Mouse (Mus musculus) embryonic fibroblast, embryonic 13.5 days (primary cell): ENCODE data around the gene Hsd11b2. TPM values are rescaled to one million over a fixed set of nuclear protein-coding genes. Genes with fewer than 3 reads are reported as not detected.

Experiments
- H3K27ac ChIP-seq: 2 replicates; pipeline ENCODE4 v1.5.1; 2012; ENCODE audit warnings: low read length, control low read depth, inconsistent platforms; ENCODE audit not compliant: insufficient read depth
- H3K4me1 ChIP-seq: 2 replicates; pipeline ENCODE4 v1.6.1; 2011; ENCODE audit warnings: low read length; ENCODE audit not compliant: control insufficient read depth, insufficient read depth
- H3K4me3 ChIP-seq: 2 replicates; pipeline ENCODE4 v1.5.1; 2011; ENCODE audit warnings: mild to moderate bottlenecking, control low read depth, low read length; ENCODE audit not compliant: insufficient read depth
- CTCF ChIP-seq: IDR thresholded peaks from 2 replicates; pipeline ENCODE4 v1.5.1; 2011; ENCODE audit warnings: mild to moderate bottlenecking, control low read depth, low read length, moderate library complexity, borderline replicate concordance; ENCODE audit not compliant: insufficient read depth
- POLR2A ChIP-seq: IDR thresholded peaks from 2 replicates; pipeline ENCODE4 v1.6.1; 2011; ENCODE audit warnings: low read depth, mild to moderate bottlenecking, control low read depth, low read length, moderate library complexity
- polyA plus RNA-seq: library from polyadenylated mRNA; stranded (reverse); fragments of >200 nt; gene quantifications from 2 replicates; pipeline ENCODE4 v1.2.4, GENCODE M21; 2011; ENCODE audit warnings: low read depth; ENCODE audit not compliant: missing spikeins, insufficient read length

The Hsd11b2 gene
- polyA plus RNA-seq, 1 experiment, result 0.28 TPM

GRCm38 (mm10) chr8:105536546-105536945 is 18.0 kb downstream of the Hsd11b2 start:
- 0 out of 2 replicates have a peak, but pooled peaks cover 2% of the 10 kb centered on the region for H3K4me1 ChIP-seq
- no peak for TF ChIP-seq POLR2A
- TF ChIP-seq CTCF, result no peak
- H3K27ac ChIP-seq, result no peak overlapping the region
- H3K4me3 ChIP-seq, result no peak overlapping the region

- TF ChIP-seq POLR2A (no peak), CTCF (no peak)
- Histone ChIP-seq H3K27ac (no peak overlapping the region), H3K4me3 (no peak overlapping the region), H3K4me1 (0 out of 2 replicates have a peak, but pooled peaks cover 2% of the 10 kb centered on the region)
Measured at GRCm38 (mm10) chr8:105537011-105537677, 18.6 kb downstream of the Hsd11b2 start.

GRCm38 (mm10) chr8:105538940-105539339 is 20.4 kb downstream of the Hsd11b2 start:
- TF ChIP-seq POLR2A, result no peak
- TF ChIP-seq CTCF, result no peak
- H3K27ac ChIP-seq, result no peak overlapping the region
- peaks cover 5% of the 10 kb centered on the region; the same call in 1 of the 2 replicates for H3K4me1 ChIP-seq
- H3K4me3 ChIP-seq, result no peak overlapping the region

GRCm38 (mm10) chr8:105542032-105542656 is 23.6 kb downstream of the Hsd11b2 start:
- H3K4me1 ChIP-seq, result peaks cover 21% of the 10 kb centered on the region
- TF ChIP-seq CTCF, result no peak
- TF ChIP-seq POLR2A, result no peak
- no peak overlapping the region for H3K27ac ChIP-seq
- no peak overlapping the region for H3K4me3 ChIP-seq

- no peak for TF ChIP-seq CTCF
- no peak for TF ChIP-seq POLR2A
- Histone ChIP-seq H3K27ac (no peak overlapping the region), H3K4me3 (no peak overlapping the region), H3K4me1 (peaks cover 23% of the 10 kb centered on the region)
Measured at GRCm38 (mm10) chr8:105542808-105543207, 24.3 kb downstream of the Hsd11b2 start.

GRCm38 (mm10) chr8:105543703-105544102 is 25.1 kb downstream of the Hsd11b2 start:
- no peak overlapping the region for H3K4me3 ChIP-seq
- no peak overlapping the region for H3K27ac ChIP-seq
- TF ChIP-seq POLR2A (no peak), CTCF (no peak)
- H3K4me1 ChIP-seq, result peaks cover 23% of the 10 kb centered on the region

GRCm38 (mm10) chr8:105544544-105545205 is 26.1 kb downstream of the Hsd11b2 start:
- H3K4me1 ChIP-seq, result peaks cover 23% of the 10 kb centered on the region
- TF ChIP-seq CTCF (no peak), POLR2A (no peak)
- no peak overlapping the region for H3K4me3 ChIP-seq
- no peak overlapping the region for H3K27ac ChIP-seq

GRCm38 (mm10) chr8:105545249-105545648 is 26.7 kb downstream of the Hsd11b2 start:
- no peak overlapping the region for H3K27ac ChIP-seq
- no peak for TF ChIP-seq POLR2A
- no peak for TF ChIP-seq CTCF
- H3K4me1 ChIP-seq, result peaks cover 23% of the 10 kb centered on the region
- H3K4me3 ChIP-seq, result no peak overlapping the region

- Histone ChIP-seq H3K4me3 (no peak overlapping the region), H3K27ac (no peak overlapping the region), H3K4me1 (peaks cover 21% of the 10 kb centered on the region)
- TF ChIP-seq POLR2A, result no peak
- no peak for TF ChIP-seq CTCF
Measured at GRCm38 (mm10) chr8:105546384-105547350, 28.1 kb downstream of the Hsd11b2 start.
